Mouse (Mus musculus) midbrain, embryonic 15.5 days (tissue): Measurements from ENCODE around the gene Ubl5. TPM values are rescaled to one million over a fixed set of nuclear protein-coding genes. Genes with fewer than 3 reads are reported as not detected.
"Not testable (repeated sequence)": the region's sequence is repeated elsewhere in the genome, so short reads cannot be mapped to it uniquely, and the experiment has no call there.

ENCODE experiments used
- ATAC-seq: fragments of 200-750 bp; cut with Nextera tagmentation; replicated peaks from 2 replicates; pipeline ENCODE4 v1.8.0; 2017; ENCODE audit warnings: moderate TSS enrichment
- H3K27ac ChIP-seq: fragments of 300-500 bp; sonication (generic); 2 replicates; pipeline ENCODE4 v1.5.1; 2015; ENCODE audit warnings: mild to moderate bottlenecking, inconsistent platforms
- H3K27me3 ChIP-seq: fragments of 300-500 bp; sonication (generic); replicated peaks from 2 replicates; pipeline ENCODE4 v1.6.1; 2015; ENCODE audit warnings: inconsistent platforms
- H3K36me3 ChIP-seq: fragments of 300-500 bp; sonication (generic); replicated peaks from 2 replicates; pipeline ENCODE4 v1.6.1; 2015; ENCODE audit warnings: inconsistent platforms
- H3K4me1 ChIP-seq: fragments of 300-500 bp; sonication (generic); 2 replicates; pipeline ENCODE4 v1.6.1; 2015; ENCODE audit warnings: inconsistent platforms
- H3K4me2 ChIP-seq: fragments of 300-500 bp; sonication (generic); 2 replicates; pipeline ENCODE4 v1.6.1; 2015; ENCODE audit warnings: inconsistent platforms, mild to moderate bottlenecking, moderate library complexity
- H3K4me3 ChIP-seq: fragments of 300-500 bp; sonication (generic); 2 replicates; pipeline ENCODE4 v1.5.1; 2015; ENCODE audit warnings: mild to moderate bottlenecking, inconsistent platforms
- H3K9ac ChIP-seq: fragments of 300-500 bp; sonication (generic); 2 replicates; pipeline ENCODE4 v1.6.1; 2015; ENCODE audit warnings: mild to moderate bottlenecking, inconsistent platforms
- H3K9me3 ChIP-seq: fragments of 300-500 bp; sonication (generic); 2 replicates; pipeline ENCODE4 v1.6.1; 2016; ENCODE audit warnings: inconsistent platforms
- WGBS: fragments of 180-500 bp; shearing (Covaris S2); methylation state at CpG from one replicate; pipeline ENCODE4 v1.1.7; 2015; ENCODE audit warnings: mixed read lengths; 5-methylcytosine and 5-hydroxymethylcytosine counted together
- polyA plus RNA-seq: library from polyadenylated mRNA; unstranded; fragments of >200 nt; fragmentation: Nextera tagmentation; extraction: Ambion mirVana; gene quantifications from 2 replicates; pipeline ENCODE4 v1.2.1, GENCODE M21; 2015

The Ubl5 gene
- polyA plus RNA-seq, 1 experiment from 2014 or later: 447 TPM

DNA sequence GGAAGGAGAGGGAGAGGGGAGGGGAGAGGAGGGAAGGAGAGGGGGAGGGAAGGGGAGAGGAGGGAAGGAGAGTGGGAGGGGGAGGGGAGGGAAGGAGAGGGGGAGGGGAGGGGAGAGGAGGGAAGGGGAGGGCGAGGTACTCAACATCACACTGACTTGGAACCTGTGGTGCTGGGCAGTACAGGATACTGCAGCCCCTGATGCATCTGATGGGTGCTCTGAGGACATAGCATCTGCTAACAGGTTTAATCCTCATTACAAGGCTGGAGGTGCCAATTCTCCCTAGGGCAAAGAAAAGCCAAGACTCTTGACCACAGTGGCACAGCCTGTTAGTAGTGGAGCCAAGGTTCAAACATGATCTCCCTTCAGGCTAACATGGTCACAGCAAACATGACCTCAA, 46.7 kb downstream of the Ubl5 start:
- WGBS: 56% methylated on average over 1 of the region's 1 CpGs
- Histone ChIP-seq H3K9me3 (no peaks in the 10 kb centered on the region), H3K9ac (no peak overlapping the region), H3K27me3 (no peaks in the 10 kb centered on the region), H3K36me3 (no peaks in the 10 kb centered on the region), H3K4me2 (no peak overlapping the region), H3K4me3 (no peak overlapping the region), H3K27ac (peak overlapping the region; percentile 68), H3K4me1 (peaks cover 20% of the 10 kb centered on the region)
- ATAC-seq: no peak

DNA sequence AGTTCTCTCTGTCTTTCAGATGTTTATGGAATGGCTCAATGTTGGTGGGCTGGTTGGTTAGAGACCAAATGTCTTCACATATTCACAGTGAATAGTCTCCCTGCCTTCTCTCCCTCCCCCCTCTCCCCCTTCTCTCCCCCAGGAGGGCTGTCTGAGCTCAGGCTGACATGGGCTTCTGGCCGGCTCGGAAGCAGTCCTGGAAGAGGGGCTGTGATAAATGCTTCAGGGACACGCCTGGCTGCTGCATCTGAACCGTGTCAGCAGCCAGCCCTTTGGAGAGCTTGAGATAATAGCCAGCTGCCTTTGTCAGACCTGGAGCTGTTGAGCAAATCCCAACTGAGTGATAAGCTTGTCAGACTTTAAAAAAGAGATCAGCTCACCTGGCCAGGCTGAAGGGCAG, 47.2 kb downstream of the Ubl5 start:
- peak; percentile 58 for ATAC-seq
- Histone ChIP-seq H3K9me3 (no peaks in the 10 kb centered on the region), H3K27ac (peak overlapping the region; percentile 68), H3K4me1 (peaks cover 25% of the 10 kb centered on the region), H3K36me3 (no peaks in the 10 kb centered on the region), H3K27me3 (no peaks in the 10 kb centered on the region), H3K9ac (no peak overlapping the region), H3K4me2 (no peak overlapping the region), H3K4me3 (no peak overlapping the region)
- WGBS: 0% methylated on average over 4 of the region's 4 CpGs

DNA sequence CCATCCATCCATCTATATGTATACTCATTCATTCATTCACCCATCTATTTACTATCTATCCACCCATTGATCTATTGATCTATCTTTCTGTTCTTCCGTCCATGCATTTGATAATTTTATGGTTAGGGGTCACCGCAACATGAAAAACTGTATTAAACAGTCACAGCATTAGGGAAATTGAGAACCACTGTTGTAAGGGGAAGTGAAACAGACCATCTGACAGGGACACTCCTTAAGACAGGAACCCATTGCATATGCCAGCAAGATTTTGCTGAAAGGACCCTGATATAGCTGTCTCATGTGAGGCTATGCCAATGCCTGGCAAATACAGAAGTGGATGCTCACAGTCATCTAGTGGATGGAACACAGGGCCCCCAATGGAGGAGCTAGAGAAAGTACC, 47.8 kb downstream of the Ubl5 start:
- WGBS: 84% methylated on average over 2 of the region's 2 CpGs
- H3K9me3 ChIP-seq, H3K9ac ChIP-seq, H3K36me3 ChIP-seq, H3K4me3 ChIP-seq, ATAC-seq, H3K4me2 ChIP-seq, H3K27me3 ChIP-seq: not testable (repeated sequence)
- Histone ChIP-seq H3K4me1 (peaks cover 30% of the 10 kb centered on the region), H3K27ac (peak overlapping the region; percentile 68; the same call in 1 of the 2 replicates)

DNA sequence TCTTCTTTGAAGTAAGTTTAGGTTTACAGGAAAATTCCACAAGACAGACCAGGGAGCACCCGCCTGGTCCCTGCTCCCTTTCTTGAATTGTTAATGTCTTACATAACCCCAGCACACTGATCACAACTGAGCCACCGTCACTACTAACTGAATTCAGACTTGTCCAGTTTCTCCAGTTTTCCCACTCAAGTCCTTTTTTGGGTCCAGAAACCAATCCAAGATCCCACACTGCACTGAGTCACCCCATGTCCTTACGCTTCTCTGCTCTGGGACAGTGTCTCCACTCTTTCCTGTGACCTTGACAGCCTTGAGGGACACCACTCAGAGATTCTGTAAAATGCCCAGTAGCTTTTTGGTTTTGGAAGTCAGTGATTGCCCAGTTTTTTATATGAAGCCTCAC, 50.2 kb downstream of the Ubl5 start:
- Histone ChIP-seq H3K4me3 (no peak overlapping the region), H3K9ac (no peak overlapping the region), H3K4me1 (peaks cover 42% of the 10 kb centered on the region), H3K27ac (no peak overlapping the region), H3K36me3 (no peaks in the 10 kb centered on the region), H3K4me2 (no peak overlapping the region), H3K9me3 (no peaks in the 10 kb centered on the region), H3K27me3 (no peaks in the 10 kb centered on the region)
- no peak for ATAC-seq
- WGBS: 90% methylated on average over 3 of the region's 3 CpGs

- Histone ChIP-seq H3K4me2 (peak overlapping the region; percentile 38), H3K27me3 (no peaks in the 10 kb centered on the region), H3K9me3 (no peaks in the 10 kb centered on the region), H3K4me1 (peaks cover 42% of the 10 kb centered on the region), H3K27ac (peak overlapping the region; percentile 65), H3K36me3 (no peaks in the 10 kb centered on the region), H3K4me3 (peak overlapping the region; percentile 13; the same call in 1 of the 2 replicates), H3K9ac (no peak overlapping the region)
- WGBS: 7% methylated on average over 25 of the region's 25 CpGs
- no peak for ATAC-seq
Observed at GRCm38 (mm10) chr9:20694721-20695235, 52.1 kb downstream of the Ubl5 start.

DNA sequence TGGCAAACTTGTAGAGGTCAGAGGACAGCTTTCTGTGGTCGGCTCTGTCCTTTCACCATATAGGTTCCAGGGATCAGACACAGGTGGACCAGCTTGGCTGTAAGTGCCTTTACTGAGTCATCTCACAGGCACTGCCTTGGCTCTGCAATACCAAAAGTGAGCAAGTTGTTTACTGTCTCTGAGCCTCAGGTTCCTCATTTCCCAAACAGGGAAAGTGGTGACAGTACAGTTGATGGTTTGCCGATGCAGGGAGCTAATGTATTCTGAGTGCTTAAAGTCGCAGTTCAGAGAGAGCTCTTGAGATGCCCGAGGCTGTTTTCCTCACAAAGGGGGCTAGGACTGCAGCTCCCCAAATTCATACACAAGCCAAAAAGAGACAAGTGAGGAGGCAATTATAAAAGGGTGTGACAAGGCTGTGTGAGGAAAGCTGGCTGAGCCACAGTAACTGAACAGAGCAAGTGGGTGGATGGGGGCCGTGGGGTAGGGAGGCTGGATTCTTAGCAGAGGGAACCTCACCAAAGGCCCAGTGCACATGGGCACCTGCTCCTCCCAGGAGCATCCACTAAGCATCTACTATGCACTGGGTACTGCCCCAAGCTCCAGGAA, 53.5 kb downstream of the Ubl5 start:
- peaks cover 35% of the 10 kb centered on the region for H3K4me1 ChIP-seq
- no peaks in the 10 kb centered on the region for H3K9me3 ChIP-seq
- H3K4me2 ChIP-seq: no peak overlapping the region
- no peak overlapping the region for H3K27ac ChIP-seq
- no peak overlapping the region for H3K4me3 ChIP-seq
- no peaks in the 10 kb centered on the region for H3K27me3 ChIP-seq
- no peak overlapping the region for H3K9ac ChIP-seq
- 46% methylated on average over 5 of the region's 5 CpGs for WGBS
- peak; percentile 22 for ATAC-seq
- no peaks in the 10 kb centered on the region for H3K36me3 ChIP-seq

Other genes starting within 250 kb of the Ubl5 start
- gene Zfp26, start 182.7 kb upstream of the Ubl5 start, polyA plus RNA-seq: 13.9 and 15.8 TPM in 2 replicates
- 30.7 and 31.0 TPM in 2 replicates for gene Zfp426, start 150.1 kb upstream of the Ubl5 start, polyA plus RNA-seq
- 117 and 124 TPM in 2 replicates for gene Zfp266, start 121.5 kb upstream of the Ubl5 start, polyA plus RNA-seq
- gene Zfp846, start 61.6 kb upstream of the Ubl5 start, polyA plus RNA-seq: 49.1 and 60.5 TPM in 2 replicates
- gene Fbxl12, start 1.9 kb downstream of the Ubl5 start, polyA plus RNA-seq: 16.0 and 17.8 TPM in 2 replicates
- gene Pin1, start 9.2 kb downstream of the Ubl5 start, polyA plus RNA-seq: 65.0 and 68.4 TPM in 2 replicates
- gene Olfm2, start 103.5 kb downstream of the Ubl5 start, polyA plus RNA-seq: 209 and 213 TPM in 2 replicates
- gene Col5a3, start 172.2 kb downstream of the Ubl5 start, polyA plus RNA-seq: 0.85 and 0.98 TPM in 2 replicates
- gene Rdh8, start 175.6 kb downstream of the Ubl5 start, polyA plus RNA-seq: not detected in 2 replicates
- 6.8 and 7.3 TPM in 2 replicates for gene A230050P20Rik, start 225.8 kb downstream of the Ubl5 start, polyA plus RNA-seq
- gene Angptl6, start 236.8 kb downstream of the Ubl5 start, polyA plus RNA-seq: 15.3 and 16.8 TPM in 2 replicates
- gene Ppan, start 245.3 kb downstream of the Ubl5 start, polyA plus RNA-seq: 49.1 and 50.5 TPM in 2 replicates